Mouse (Mus musculus) thymus, adult 2 months (tissue): ENCODE results near the gene Prdm16.

Experiments used
- CTCF ChIP-seq: fragments of 200-500 bp; IDR thresholded peaks from 2 replicates; pipeline ENCODE4 v1.5.1; 2012; ENCODE audit warnings: mild to moderate bottlenecking, control low read depth, low read length, moderate library complexity, borderline replicate concordance; ENCODE audit not compliant: control insufficient read depth, poor library complexity, insufficient read depth; ENCODE audit errors: extremely low read depth
- POLR2A ChIP-seq: fragments of 200-500 bp; IDR thresholded peaks from 2 replicates; pipeline ENCODE4 v1.6.1; 2012; ENCODE audit warnings: mild to moderate bottlenecking, low read length, control low read depth, moderate library complexity; ENCODE audit not compliant: control insufficient read depth, poor library complexity, insufficient read depth; ENCODE audit errors: extremely low read depth

DNA sequence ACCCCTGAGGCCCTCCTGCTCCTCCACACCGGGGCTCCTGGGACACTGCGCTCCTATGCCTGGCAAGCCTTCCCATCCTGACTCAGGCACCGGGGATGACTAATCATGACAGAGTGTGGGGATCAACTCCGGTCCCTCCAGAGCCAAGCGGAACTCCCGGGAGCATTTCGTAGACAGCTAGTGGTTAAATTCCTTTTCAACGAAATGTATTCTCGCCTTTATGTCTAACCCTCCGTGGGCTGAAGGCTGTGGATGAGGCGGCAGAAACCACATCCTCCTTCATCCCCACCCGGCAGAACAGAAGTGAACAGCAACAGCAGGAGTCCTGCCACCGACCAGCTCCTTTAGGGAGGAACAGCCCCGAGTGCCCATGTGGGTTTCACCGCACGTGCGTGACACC, 211.4 kb downstream of the Prdm16 start:
- TF ChIP-seq POLR2A (no peak), CTCF (no peak)
